Mouse (Mus musculus): Measurements from ENCODE around the gene Plekhn1. TPM values are rescaled to one million over a fixed set of nuclear protein-coding genes. Genes with fewer than 3 reads are reported as not detected.

Gene Plekhn1
- polyA plus RNA-seq, 1 experiment from 2014 or later, result 16.9 TPM

DNA sequence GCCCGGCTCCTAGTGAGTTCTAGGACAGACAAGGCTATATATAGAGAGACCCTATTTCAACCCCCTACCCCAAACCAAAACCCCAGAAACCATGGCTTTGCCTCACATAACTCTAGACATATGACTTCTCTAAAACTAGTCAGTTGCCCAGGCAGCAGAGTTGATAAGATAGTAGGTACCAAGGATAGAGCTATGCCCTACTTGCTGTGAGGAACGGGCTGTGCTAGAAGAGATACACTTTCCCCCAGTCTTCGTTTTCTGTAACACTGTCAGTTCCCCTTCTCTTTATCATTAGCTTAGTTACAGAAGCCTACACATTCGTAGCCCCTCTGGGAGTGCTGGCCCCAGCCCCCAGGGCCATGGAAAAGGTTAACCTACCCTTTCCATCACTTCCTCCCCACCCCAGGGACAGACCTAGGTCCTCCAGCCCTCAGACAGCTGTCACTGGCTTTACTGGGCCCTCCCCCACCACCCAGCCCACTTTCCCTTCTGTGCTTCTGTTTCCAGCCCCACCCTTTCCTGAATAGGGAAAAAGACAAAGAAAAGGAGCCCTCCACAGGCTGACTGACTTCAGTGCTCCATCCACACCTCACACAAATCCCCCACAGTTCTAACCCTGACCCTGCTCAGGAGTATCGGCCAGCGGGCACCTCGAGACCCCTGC lies 50.2 kb downstream of the Plekhn1 start:
- Histone ChIP-seq H3K36me3 (ENCODE audit: inconsistent target) (no peaks in the 10 kb centered on the region), H3K27ac (no peak overlapping the region), H3K79me2 (ENCODE audit: inconsistent target) (no peaks in the 10 kb centered on the region), H3K4me3 (ENCODE audit: inconsistent target) (no peak overlapping the region)
- 90% methylated on average over 7 of the region's 7 CpGs for WGBS (ENCODE audit: missing documents)

DNA sequence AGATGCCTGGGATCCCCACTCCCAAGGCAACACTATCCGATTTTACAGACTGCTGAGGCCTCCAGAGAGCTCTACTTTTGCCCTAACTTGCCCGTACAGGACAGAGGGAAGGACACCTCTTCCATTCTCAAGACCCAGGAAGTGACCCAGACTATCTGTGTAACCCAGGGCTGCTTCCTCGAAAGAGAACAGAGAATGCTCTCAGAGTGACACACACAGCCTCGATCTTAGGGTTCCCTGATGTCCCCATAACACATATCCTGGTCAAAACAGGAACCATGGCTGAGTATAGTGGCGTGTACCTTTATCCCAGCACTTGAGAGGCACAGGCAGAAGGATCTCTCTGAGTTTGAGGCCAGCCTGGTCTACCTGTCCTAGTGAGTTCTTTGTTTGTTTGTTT lies 50.9 kb downstream of the Plekhn1 start:
- no peak overlapping the region for H3K4me3 ChIP-seq (ENCODE audit: inconsistent target)
- no peaks in the 10 kb centered on the region for H3K79me2 ChIP-seq (ENCODE audit: inconsistent target)
- WGBS (ENCODE audit: missing documents), result 51% methylated on average over 5 of the region's 5 CpGs
- H3K27ac ChIP-seq, result no peak overlapping the region
- no peaks in the 10 kb centered on the region for H3K36me3 ChIP-seq (ENCODE audit: inconsistent target)

DNA sequence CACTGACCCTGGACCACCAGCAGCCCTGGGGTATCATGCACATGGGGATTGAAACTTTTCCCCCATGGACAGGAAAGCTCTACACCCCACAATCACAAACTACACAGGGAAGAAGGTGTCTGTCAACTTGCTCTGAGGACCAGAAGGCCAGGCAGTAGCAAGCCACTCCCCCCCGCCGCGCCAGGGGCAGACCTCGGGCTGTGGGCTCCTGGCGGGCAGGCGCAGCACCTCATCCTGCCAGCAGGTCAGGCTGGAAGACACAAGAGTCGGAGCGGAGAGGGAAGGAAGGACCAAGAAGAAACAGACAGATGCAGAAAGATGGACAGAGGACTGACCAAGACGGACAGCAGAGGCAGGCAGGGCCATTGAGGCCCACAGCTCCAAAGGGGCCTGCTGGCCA lies 57.0 kb downstream of the Plekhn1 start:
- Histone ChIP-seq H3K27ac (no peak overlapping the region), H3K79me2 (ENCODE audit: inconsistent target) (no peaks in the 10 kb centered on the region), H3K36me3 (ENCODE audit: inconsistent target) (no peaks in the 10 kb centered on the region; the same call in 1 of the 2 replicates), H3K4me3 (ENCODE audit: inconsistent target) (no peak overlapping the region)
- WGBS (ENCODE audit: missing documents), result 95% methylated on average over 9 of the region's 9 CpGs

DNA sequence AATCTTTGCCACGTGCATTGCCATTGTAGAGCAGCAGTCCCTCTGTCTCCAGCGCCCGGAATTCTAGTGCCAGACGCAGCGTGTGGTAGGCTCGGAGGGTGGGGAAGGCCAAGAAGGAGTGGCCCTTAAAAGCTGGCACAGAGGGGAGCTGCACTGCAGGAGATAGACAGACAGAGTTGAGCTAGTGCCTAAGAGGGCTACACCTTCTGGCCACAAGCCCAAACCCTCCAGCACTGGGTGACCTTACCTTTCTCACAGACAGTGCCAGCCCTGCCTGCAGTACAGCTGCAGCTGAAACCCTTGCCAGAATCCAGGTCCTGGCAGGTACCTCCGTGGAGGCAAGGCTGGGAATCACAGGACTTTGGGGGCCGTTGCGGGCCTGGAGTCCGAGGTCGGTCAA lies 62.8 kb downstream of the Plekhn1 start:
- Histone ChIP-seq H3K4me3 (ENCODE audit: inconsistent target) (no peak overlapping the region), H3K36me3 (ENCODE audit: inconsistent target) (no peaks in the 10 kb centered on the region; the same call in 1 of the 2 replicates), H3K27ac (no peak overlapping the region), H3K79me2 (ENCODE audit: inconsistent target) (no peaks in the 10 kb centered on the region)
- 95% methylated on average over 10 of the region's 11 CpGs for WGBS (ENCODE audit: missing documents)

Other genes with a start within 250 kb of the Plekhn1 start
- gene B3galt6, start 242.2 kb downstream of the Plekhn1 start, polyA plus RNA-seq (2018), result 1.4 to 6.1 TPM (median 2.9 TPM) in 3 replicates
- gene Sdf4, start 242.0 kb downstream of the Plekhn1 start, polyA plus RNA-seq (2018), result 261 to 438 TPM (median 289 TPM) in 3 replicates
- 0.47 to 0.95 TPM (median 0.93 TPM) in 3 replicates for gene Tnfrsf4, start 221.0 kb downstream of the Plekhn1 start, polyA plus RNA-seq (2018)
- gene Tnfrsf18, start 208.7 kb downstream of the Plekhn1 start, polyA plus RNA-seq (2018), result 0.29 to 0.30 TPM in 2 of 3 replicates, not detected in the other
- not detected in 3 replicates for gene Ttll10, start 175.4 kb downstream of the Plekhn1 start, polyA plus RNA-seq (2018)
- gene 9430015G10Rik, start 124.9 kb downstream of the Plekhn1 start, polyA plus RNA-seq (2018), result 3.9 to 7.6 TPM (median 5.1 TPM) in 3 replicates
- gene Rnf223, start 104.3 kb downstream of the Plekhn1 start, polyA plus RNA-seq (2018), result not detected in 3 replicates
- gene Agrn, start 37.4 kb downstream of the Plekhn1 start, polyA plus RNA-seq (2018), result 3.3 to 10.5 TPM (median 7.2 TPM) in 3 replicates
- 62.5 to 462 TPM (median 183 TPM) in 3 replicates for gene Isg15, start 34.0 kb downstream of the Plekhn1 start, polyA plus RNA-seq (2018)
- gene AW011738, start 31.6 kb downstream of the Plekhn1 start, polyA plus RNA-seq (2018), result 0.53 to 3.8 TPM (median 0.88 TPM) in 3 replicates
- gene Perm1, start 19.0 kb downstream of the Plekhn1 start, polyA plus RNA-seq (2018), result 0.06 to 0.12 TPM in 2 of 3 replicates, not detected in the other
- gene Noc2l, start 1.2 kb upstream of the Plekhn1 start, polyA plus RNA-seq (2018), result 52.2 to 93.1 TPM (median 59.9 TPM) in 3 replicates
- 0.09 to 0.43 TPM in 2 of 3 replicates, not detected in the other for gene Samd11, start 20.8 kb upstream of the Plekhn1 start, polyA plus RNA-seq (2018)
- not detected in 3 replicates for gene Vmn2r-ps159, start 96.2 kb upstream of the Plekhn1 start, polyA plus RNA-seq (2018)